Mouse (Mus musculus) liver, embryonic 15.5 days (tissue): ENCODE measurements around the gene Ptprm. TPM values are rescaled to one million over a fixed set of nuclear protein-coding genes. Genes with fewer than 3 reads are reported as not detected.

Experiments used
- ATAC-seq: fragments of 200-750 bp; cut with Nextera tagmentation; 2 replicates; pipeline ENCODE4 v1.8.0; 2017; ENCODE audit warnings: moderate number of reproducible peaks, mild to moderate bottlenecking, moderate library complexity; ENCODE audit not compliant: insufficient read depth
- H3K27ac ChIP-seq: fragments of 300-500 bp; sonication (generic); replicated peaks from 2 replicates; pipeline ENCODE4 v1.5.1; 2015; ENCODE audit warnings: mild to moderate bottlenecking, inconsistent platforms
- H3K27me3 ChIP-seq: fragments of 300-500 bp; sonication (generic); 2 replicates; pipeline ENCODE4 v1.6.1; 2015; ENCODE audit warnings: mild to moderate bottlenecking, inconsistent platforms
- H3K36me3 ChIP-seq: fragments of 300-500 bp; sonication (generic); replicated peaks from 2 replicates; pipeline ENCODE4 v1.6.1; 2015; ENCODE audit warnings: moderate library complexity, mild to moderate bottlenecking, inconsistent platforms
- H3K4me1 ChIP-seq: fragments of 300-500 bp; sonication (generic); replicated peaks from 2 replicates; pipeline ENCODE4 v1.6.1; 2015; ENCODE audit warnings: inconsistent platforms
- H3K4me2 ChIP-seq: fragments of 300-500 bp; sonication (generic); 2 replicates; pipeline ENCODE4 v1.6.1; 2015; ENCODE audit warnings: moderate library complexity, mild to moderate bottlenecking, inconsistent platforms
- H3K4me3 ChIP-seq: fragments of 300-500 bp; sonication (generic); replicated peaks from 2 replicates; pipeline ENCODE4 v1.5.1; 2015; ENCODE audit warnings: mild to moderate bottlenecking, inconsistent platforms
- H3K9ac ChIP-seq: fragments of 300-500 bp; sonication (generic); 2 replicates; pipeline ENCODE4 v1.6.1; 2015; ENCODE audit warnings: moderate library complexity, mild to moderate bottlenecking, inconsistent platforms
- H3K9me3 ChIP-seq: fragments of 300-500 bp; sonication (generic); replicated peaks from 2 replicates; pipeline ENCODE4 v1.6.1; 2016; ENCODE audit warnings: inconsistent platforms
- WGBS: fragments of 180-500 bp; shearing (Covaris S2); methylation state at CpG from one replicate; pipeline ENCODE4 v1.1.7; 2015; ENCODE audit warnings: mixed read lengths; ENCODE audit not compliant: insufficient replicate concordance; 5-methylcytosine and 5-hydroxymethylcytosine counted together
- polyA plus RNA-seq: library from polyadenylated mRNA; unstranded; fragments of >200 nt; fragmentation: Nextera tagmentation; extraction: Ambion mirVana; gene quantifications from 2 replicates; pipeline ENCODE4 v1.2.1, GENCODE M21; 2015

Ptprm gene
- polyA plus RNA-seq, 1 experiment from 2014 or later = 1.4 TPM

DNA sequence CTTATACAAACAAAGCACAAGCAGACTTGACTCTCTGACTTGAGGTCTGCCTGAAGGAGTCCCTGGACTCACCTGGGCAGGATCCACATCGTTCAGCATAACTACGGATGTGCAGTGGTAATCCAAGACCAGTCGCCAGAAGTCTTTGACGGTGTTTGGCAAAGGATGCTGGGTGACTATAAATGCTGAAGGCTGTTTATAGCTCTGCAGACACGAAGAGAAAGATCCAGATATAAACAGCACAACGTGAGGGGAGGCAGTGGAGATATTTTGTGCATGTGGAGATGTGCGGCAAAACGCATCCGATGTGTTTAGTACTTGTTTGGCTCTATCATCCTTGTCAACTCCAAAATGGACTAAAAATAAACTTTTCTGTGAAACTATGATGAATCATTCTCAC lies 666.1 kb downstream of the Ptprm start:
- ATAC-seq = no peak
- Histone ChIP-seq H3K4me2 (no peak overlapping the region), H3K36me3 (no peaks in the 10 kb centered on the region), H3K4me3 (no peak overlapping the region), H3K27ac (no peak overlapping the region), H3K27me3 (no peaks in the 10 kb centered on the region), H3K9me3 (no peaks in the 10 kb centered on the region), H3K9ac (no peak overlapping the region), H3K4me1 (no peaks in the 10 kb centered on the region)
- 72% methylated on average over 9 of the region's 9 CpGs for WGBS

DNA sequence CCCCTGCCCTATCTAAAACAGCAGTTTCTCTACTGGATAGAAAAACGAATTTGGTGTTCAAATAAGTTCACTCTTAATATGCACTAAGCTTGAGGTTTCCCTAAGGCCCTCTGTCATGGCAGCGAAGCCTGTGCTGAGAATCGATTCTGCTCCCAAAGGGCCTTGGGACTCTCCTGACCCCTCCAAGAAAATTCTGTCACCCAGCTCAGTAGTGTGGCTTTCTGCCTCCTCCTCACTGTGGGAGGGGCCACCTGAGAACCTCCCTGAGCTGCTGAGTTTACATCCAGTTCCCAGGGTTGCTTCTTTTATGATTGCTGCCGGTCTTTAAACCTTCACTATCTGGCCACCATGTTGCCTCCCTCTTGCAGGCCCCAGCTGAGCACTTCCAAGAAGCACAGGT lies 666.7 kb downstream of the Ptprm start:
- H3K27me3 ChIP-seq = no peaks in the 10 kb centered on the region
- no peaks in the 10 kb centered on the region for H3K36me3 ChIP-seq
- H3K4me3 ChIP-seq = no peak overlapping the region
- ATAC-seq = no peak
- H3K9me3 ChIP-seq = no peaks in the 10 kb centered on the region
- H3K27ac ChIP-seq = no peak overlapping the region
- H3K4me1 ChIP-seq = no peaks in the 10 kb centered on the region
- H3K9ac ChIP-seq = no peak overlapping the region
- WGBS = 63% methylated on average over 4 of the region's 4 CpGs
- no peak overlapping the region for H3K4me2 ChIP-seq

DNA sequence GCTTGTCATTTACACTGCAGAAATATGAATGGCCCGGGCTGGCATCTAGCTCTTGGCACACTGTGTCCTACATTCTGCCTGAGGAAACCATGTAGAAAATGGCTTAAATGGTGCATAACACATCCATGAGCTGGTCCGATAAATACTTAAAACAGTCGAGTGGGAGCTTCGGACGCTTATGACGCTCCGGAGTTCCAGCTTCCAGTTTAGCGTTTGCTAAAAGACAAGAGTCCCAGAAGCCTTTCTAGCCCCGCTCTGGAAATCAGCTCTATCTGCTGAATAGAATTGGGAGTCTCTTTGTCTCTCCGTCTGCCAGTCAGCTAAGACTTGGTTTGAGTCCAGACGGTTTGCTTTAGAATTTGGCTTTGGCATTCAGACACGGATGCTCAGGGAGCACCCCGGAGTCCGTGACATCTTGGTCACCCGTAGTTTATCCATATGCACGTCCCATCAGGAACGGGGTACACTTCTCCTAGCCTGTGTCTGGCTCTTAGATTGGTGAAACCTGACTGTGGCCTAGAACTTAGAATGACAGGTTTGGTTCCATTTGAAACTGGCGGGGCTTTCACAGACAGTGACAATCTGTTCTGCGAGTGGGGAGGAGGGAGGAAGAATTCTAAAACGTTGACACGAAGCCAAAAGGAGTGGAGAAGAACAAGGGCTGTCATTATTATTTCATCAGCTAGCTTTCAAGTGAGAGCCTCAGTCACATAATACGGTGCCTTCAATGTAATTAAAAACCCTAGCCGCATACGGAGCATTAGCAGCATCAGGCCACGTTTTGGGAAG lies 667.4 kb downstream of the Ptprm start:
- Histone ChIP-seq H3K36me3 (no peaks in the 10 kb centered on the region), H3K4me2 (no peak overlapping the region), H3K9ac (no peak overlapping the region), H3K27me3 (no peaks in the 10 kb centered on the region), H3K9me3 (no peaks in the 10 kb centered on the region), H3K4me1 (no peaks in the 10 kb centered on the region), H3K27ac (no peak overlapping the region), H3K4me3 (no peak overlapping the region)
- WGBS = 77% methylated on average over 25 of the region's 25 CpGs
- no peak for ATAC-seq

DNA sequence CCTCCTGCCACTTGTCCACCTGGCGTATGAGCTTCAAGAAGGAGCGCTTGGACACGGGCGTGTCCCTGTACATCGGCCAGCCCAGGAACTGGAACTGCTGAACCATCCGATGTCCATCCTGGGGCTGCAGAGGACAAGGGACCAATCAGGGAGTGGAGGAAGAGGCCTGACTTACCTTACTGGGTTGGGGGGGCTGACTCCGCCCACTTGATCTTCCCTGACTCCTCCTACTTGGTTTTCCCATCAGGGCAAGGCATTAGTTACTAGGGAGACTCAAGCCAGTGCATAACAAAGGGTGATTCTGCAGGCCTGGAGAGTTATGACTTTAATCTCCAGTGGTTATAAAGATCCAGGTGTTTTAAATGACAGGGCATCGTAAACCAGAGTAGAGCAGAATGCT lies 670.8 kb downstream of the Ptprm start:
- H3K4me3 ChIP-seq = no peak overlapping the region
- no peak overlapping the region for H3K4me2 ChIP-seq
- H3K27me3 ChIP-seq = no peaks in the 10 kb centered on the region
- no peaks in the 10 kb centered on the region for H3K4me1 ChIP-seq
- no peaks in the 10 kb centered on the region for H3K36me3 ChIP-seq
- ATAC-seq = no peak
- no peaks in the 10 kb centered on the region for H3K9me3 ChIP-seq
- H3K9ac ChIP-seq = no peak overlapping the region
- WGBS = 79% methylated on average over 8 of the region's 8 CpGs
- no peak overlapping the region for H3K27ac ChIP-seq

DNA sequence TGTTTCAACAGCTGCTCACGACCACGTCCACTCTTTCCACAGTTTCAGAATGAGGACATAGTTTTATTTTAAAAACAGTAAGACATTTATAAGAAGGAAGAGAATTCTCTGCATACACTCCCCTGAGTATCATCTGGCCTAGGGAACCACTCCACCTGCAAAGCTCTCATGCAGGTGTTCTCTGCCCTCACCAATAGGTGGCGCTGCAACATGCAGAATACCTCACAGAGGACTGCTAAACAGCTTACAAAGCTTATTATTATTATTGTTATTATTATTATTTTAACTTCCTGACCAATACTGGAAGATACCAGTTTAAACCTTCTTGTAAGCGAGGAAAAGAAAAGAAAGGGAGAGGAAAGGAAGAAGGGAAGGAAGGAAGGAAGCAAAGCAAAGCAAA lies 673.6 kb downstream of the Ptprm start:
- Histone ChIP-seq H3K4me3 (no peak overlapping the region), H3K4me2 (no peak overlapping the region), H3K9ac (no peak overlapping the region), H3K27ac (no peak overlapping the region), H3K27me3 (no peaks in the 10 kb centered on the region), H3K9me3 (no peaks in the 10 kb centered on the region), H3K36me3 (no peaks in the 10 kb centered on the region), H3K4me1 (no peaks in the 10 kb centered on the region)
- no peak for ATAC-seq
- 22% methylated on average over 4 of the region's 4 CpGs for WGBS

DNA sequence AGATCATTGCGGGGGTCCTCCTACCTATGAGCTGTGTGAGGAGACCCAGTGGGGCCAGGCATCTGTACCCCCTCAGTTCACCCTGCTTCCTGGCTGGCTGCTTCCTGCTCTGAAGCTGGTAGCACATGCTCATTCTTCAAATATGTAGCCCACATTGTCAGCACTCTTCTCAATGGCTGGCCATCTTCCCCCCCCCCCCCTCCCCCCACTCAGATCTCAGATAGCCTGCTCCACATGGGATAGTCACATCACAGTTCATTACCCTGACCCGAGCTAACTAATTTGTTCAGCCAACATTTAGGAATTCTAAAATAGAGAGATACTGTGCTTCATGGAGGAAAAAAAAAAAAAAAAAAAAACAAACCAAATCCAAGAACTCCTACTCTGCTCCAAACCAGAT lies 679.6 kb downstream of the Ptprm start:
- Histone ChIP-seq H3K9ac (no peak overlapping the region), H3K4me3 (no peak overlapping the region), H3K4me1 (no peaks in the 10 kb centered on the region), H3K27me3 (no peaks in the 10 kb centered on the region), H3K36me3 (no peaks in the 10 kb centered on the region), H3K9me3 (no peaks in the 10 kb centered on the region), H3K4me2 (no peak overlapping the region), H3K27ac (no peak overlapping the region)
- WGBS = 60% methylated on average over 2 of the region's 2 CpGs
- ATAC-seq = no peak

DNA sequence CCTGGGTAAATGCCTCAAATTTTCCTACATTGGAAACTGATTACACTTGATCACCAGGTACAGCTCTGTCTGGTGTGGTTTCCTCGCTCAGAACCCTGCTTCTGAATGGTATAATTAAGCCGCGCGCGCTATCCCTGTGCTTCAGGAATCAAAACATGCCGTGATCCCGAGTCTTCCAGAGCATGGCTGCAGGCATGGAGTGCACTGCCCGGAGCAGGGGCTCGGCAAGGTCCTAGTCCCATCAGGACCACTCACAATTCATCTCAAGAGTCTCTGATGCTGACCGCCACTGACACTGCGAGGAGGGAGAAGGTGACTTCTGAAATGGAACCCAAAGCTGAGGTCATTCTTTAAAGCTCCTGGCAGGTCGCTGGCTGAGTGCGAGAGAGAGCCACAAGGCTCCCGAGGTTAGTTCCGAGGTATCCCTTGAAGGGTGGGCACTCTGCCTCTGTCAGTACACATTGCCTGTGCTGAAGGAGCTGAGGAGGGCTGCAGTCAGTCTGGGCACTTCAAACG lies 682.5 kb downstream of the Ptprm start:
- no peak overlapping the region for H3K27ac ChIP-seq
- no peak overlapping the region for H3K9ac ChIP-seq
- H3K4me2 ChIP-seq = no peak overlapping the region
- no peaks in the 10 kb centered on the region for H3K9me3 ChIP-seq
- no peaks in the 10 kb centered on the region for H3K27me3 ChIP-seq
- H3K36me3 ChIP-seq = no peaks in the 10 kb centered on the region
- ATAC-seq = no peak
- H3K4me3 ChIP-seq = no peak overlapping the region
- 73% methylated on average over 16 of the region's 16 CpGs for WGBS
- no peaks in the 10 kb centered on the region for H3K4me1 ChIP-seq

DNA sequence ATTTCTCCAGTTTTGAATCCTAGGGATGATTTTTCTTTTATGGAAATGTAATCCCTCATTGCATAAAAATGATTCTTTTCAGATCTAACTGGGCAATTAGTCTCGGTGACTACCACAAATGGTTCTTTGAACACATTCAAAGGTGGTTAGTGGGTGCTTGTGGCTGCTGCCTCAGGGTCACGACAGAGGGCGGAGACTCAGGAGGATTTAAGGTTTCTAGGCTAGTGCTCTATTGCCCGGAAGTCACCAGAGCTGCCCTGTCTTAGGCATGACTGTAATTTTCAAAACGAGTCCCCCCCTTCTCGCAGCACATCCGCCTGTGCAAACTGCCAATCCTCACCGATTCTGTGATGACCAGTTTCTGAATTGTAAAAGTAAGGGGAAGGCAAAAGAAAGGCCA lies 683.0 kb downstream of the Ptprm start:
- 63% methylated on average over 8 of the region's 8 CpGs for WGBS

DNA sequence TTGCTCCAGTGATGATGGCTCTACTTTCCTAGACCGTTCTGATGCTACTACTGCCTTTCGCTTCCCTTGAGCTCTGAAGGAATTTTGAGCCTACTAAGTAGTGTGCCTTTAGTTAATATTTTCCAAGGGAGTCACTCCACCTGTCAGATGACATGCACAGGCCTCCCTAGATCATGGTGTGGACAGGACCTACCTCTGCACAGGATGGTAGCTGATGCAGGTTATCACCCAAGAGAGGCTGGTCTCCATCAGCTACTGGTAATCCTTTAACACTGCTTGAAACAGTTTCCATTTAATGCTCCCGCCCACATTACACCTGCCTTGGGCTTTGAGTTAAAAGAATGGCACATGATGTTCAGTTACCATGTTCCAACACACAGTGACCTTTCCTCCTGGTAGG lies 688.5 kb downstream of the Ptprm start:
- H3K9ac ChIP-seq = no peak overlapping the region
- H3K27ac ChIP-seq = no peak overlapping the region
- H3K36me3 ChIP-seq = no peaks in the 10 kb centered on the region
- no peaks in the 10 kb centered on the region for H3K27me3 ChIP-seq
- no peak overlapping the region for H3K4me3 ChIP-seq
- no peaks in the 10 kb centered on the region for H3K4me1 ChIP-seq
- no peak overlapping the region for H3K4me2 ChIP-seq
- WGBS = 59% methylated on average over 3 of the region's 3 CpGs
- no peak for ATAC-seq
- no peaks in the 10 kb centered on the region for H3K9me3 ChIP-seq

More for the DNA sequence above, 683.0 kb downstream of the Ptprm start:
- no peak overlapping the region for H3K4me3 ChIP-seq
- no peak overlapping the region for H3K4me2 ChIP-seq
- no peak overlapping the region for H3K27ac ChIP-seq
- H3K4me1 ChIP-seq = no peaks in the 10 kb centered on the region
- no peak overlapping the region for H3K9ac ChIP-seq
- H3K36me3 ChIP-seq = no peaks in the 10 kb centered on the region
- no peaks in the 10 kb centered on the region for H3K27me3 ChIP-seq
- no peak for ATAC-seq
- no peaks in the 10 kb centered on the region for H3K9me3 ChIP-seq

DNA sequence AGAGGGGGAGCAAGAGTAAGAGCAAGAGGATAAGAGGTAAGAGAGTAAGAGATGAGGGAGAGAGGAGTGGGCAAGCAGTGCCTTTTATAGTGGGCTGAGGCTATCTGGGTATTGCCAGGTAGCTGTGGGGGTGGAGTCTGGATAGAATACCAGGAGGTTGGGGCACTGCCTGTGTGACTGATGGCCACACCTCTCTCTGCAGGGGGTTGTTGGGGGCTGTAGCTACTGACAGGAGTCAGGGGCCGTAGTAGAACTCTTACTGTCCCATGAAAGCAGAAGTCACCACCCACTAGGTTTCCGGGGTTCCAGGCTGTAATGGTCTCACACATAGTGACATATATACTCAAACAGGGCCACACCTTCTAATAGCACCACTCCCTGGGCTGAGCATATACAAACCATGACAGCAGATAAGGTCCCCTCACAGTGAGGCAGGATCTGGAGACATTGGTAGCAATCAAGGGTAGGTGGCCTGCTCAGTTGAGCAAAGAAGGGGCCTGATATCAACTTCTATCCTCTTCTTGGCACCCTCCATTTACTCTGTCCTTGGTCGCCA lies 689.0 kb downstream of the Ptprm start:
- Histone ChIP-seq H3K4me1 (no peaks in the 10 kb centered on the region), H3K27me3 (no peaks in the 10 kb centered on the region), H3K27ac (no peak overlapping the region), H3K36me3 (no peaks in the 10 kb centered on the region), H3K9me3 (no peaks in the 10 kb centered on the region), H3K4me2 (no peak overlapping the region), H3K4me3 (no peak overlapping the region), H3K9ac (no peak overlapping the region)
- ATAC-seq = no peak
- WGBS = 56% methylated on average over 3 of the region's 3 CpGs

DNA sequence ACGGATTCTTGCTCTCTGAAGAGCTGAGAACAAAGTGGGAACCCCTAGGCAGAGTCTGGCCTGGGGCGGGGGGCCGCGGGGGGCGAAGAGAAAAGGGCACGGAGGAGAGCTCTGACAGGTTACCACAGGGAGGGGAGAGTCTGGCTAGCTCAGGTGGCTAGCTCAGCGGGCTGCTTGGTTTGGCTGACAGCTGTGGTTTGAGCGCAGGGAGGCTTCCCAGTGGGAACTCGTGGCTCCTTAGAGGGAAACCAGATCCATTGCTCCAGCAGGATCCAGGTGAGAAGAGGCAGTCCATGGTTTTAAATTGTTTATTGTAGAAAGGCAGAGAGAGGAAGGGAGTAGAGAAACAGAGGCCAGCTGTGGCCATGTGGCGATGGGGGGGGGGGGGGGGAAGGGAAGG lies 689.5 kb downstream of the Ptprm start:
- WGBS = 59% methylated on average over 10 of the region's 10 CpGs
- ATAC-seq = no peak

More for the DNA sequence above, 689.5 kb downstream of the Ptprm start:
- no peaks in the 10 kb centered on the region for H3K4me1 ChIP-seq
- no peak overlapping the region for H3K4me3 ChIP-seq
- H3K4me2 ChIP-seq = no peak overlapping the region
- no peak overlapping the region for H3K9ac ChIP-seq
- H3K27ac ChIP-seq = no peak overlapping the region
- H3K36me3 ChIP-seq = no peaks in the 10 kb centered on the region
- no peaks in the 10 kb centered on the region for H3K9me3 ChIP-seq
- H3K27me3 ChIP-seq = no peaks in the 10 kb centered on the region
